Mouse (Mus musculus) CH12.LX (cell line): Measurements from ENCODE around the gene Zw10. TPM values are rescaled to one million over a fixed set of nuclear protein-coding genes. Genes with fewer than 3 reads are reported as not detected.

Experiments
- DNase-seq: peaks from one replicate; pipeline ENCODE4 v3.0.0-alpha.2; 2013; ENCODE audit errors: extremely low read depth
- H3K27ac ChIP-seq: 2 replicates; pipeline ENCODE4 v1.5.1; 2012; ENCODE audit warnings: low read depth, mild to moderate bottlenecking, control low read depth, moderate library complexity; ENCODE audit not compliant: insufficient read depth
- H3K27me3 ChIP-seq: replicated peaks from 2 replicates; pipeline ENCODE3; 2012; ENCODE audit warnings: inconsistent platforms
- H3K36me3 ChIP-seq, 2 experiments: replicated peaks in 1 of 2; 2 replicates each; pipeline versions ENCODE3 to v1.6.1; 2012; ENCODE audit warnings: inconsistent platforms in 1 of 2, low read length in 1 of 2, mild to moderate bottlenecking in 1 of 2, mixed read lengths in 1 of 2, moderate library complexity in 1 of 2; ENCODE audit not compliant: control insufficient read depth in 1 of 2, insufficient read depth in 1 of 2
- H3K4me1 ChIP-seq, 2 experiments: 2 replicates each; pipeline ENCODE4 v1.6.1; 2012; ENCODE audit warnings: inconsistent platforms in 1 of 2, moderate library complexity in 1 of 2; ENCODE audit not compliant: insufficient read depth in 2 of 2, control insufficient read depth in 1 of 2
- H3K4me2 ChIP-seq: 2 replicates; pipeline ENCODE4 v1.6.1; 2012; ENCODE audit warnings: low read depth, mild to moderate bottlenecking, control low read depth; ENCODE audit not compliant: poor library complexity, insufficient read depth, severe bottlenecking
- H3K4me3 ChIP-seq, 3 experiments: fragments of 150-350 bp in 1 of 3; sonication (generic) in 1 of 3; replicated peaks in 1 of 3; 2 replicates each; pipeline versions ENCODE3 to v1.5.1; 2011 to 2012; ENCODE audit warnings: low read depth in 2 of 3, low read length in 2 of 3, mild to moderate bottlenecking in 2 of 3, moderate library complexity in 2 of 3, control low read depth in 1 of 3, improper control_type of control experiment in 1 of 3, inconsistent platforms in 1 of 3, mixed read lengths in 1 of 3; ENCODE audit not compliant: poor library complexity in 1 of 3
- H3K79me2 ChIP-seq: replicated peaks from 2 replicates; pipeline ENCODE4 v1.6.1; 2012; ENCODE audit warnings: mild to moderate bottlenecking, moderate library complexity; ENCODE audit not compliant: control insufficient read depth, poor library complexity, insufficient read depth, severe bottlenecking; ENCODE audit errors: extremely low read depth
- H3K9ac ChIP-seq: 2 replicates; pipeline ENCODE4 v1.6.1; 2012; ENCODE audit warnings: low read depth, mild to moderate bottlenecking, control low read depth, moderate library complexity; ENCODE audit not compliant: insufficient read depth
- H3K9me3 ChIP-seq: replicated peaks from 2 replicates; pipeline ENCODE3; 2012; ENCODE audit warnings: low read length, inconsistent platforms, mixed read lengths
- BHLHE40 ChIP-seq: IDR thresholded peaks from 2 replicates; pipeline ENCODE4 v1.6.1; 2011; ENCODE audit warnings: mild to moderate bottlenecking, low read depth, low read length, improper control_type of control experiment
- CHD1 ChIP-seq: IDR thresholded peaks from 2 replicates; pipeline ENCODE4 v1.6.1; 2012; ENCODE audit warnings: low read depth, low read length, improper control_type of control experiment, inconsistent platforms
- CHD2 ChIP-seq: IDR thresholded peaks from 2 replicates; pipeline ENCODE4 v1.6.1; 2011; ENCODE audit warnings: low read length, improper control_type of control experiment
- E2F4 ChIP-seq: IDR thresholded peaks from 2 replicates; pipeline ENCODE4 v1.6.1; 2011; ENCODE audit warnings: low read depth, low read length, improper control_type of control experiment; ENCODE audit not compliant: insufficient replicate concordance
- ELF1 ChIP-seq: IDR thresholded peaks from 2 replicates; pipeline ENCODE4 v1.6.1; 2014; ENCODE audit warnings: low read depth, mild to moderate bottlenecking, inconsistent platforms, low read length, improper control_type of control experiment
- GABPA ChIP-seq: IDR thresholded peaks from 2 replicates; pipeline ENCODE4 v1.6.1; 2012; ENCODE audit warnings: low read depth, low read length, improper control_type of control experiment, inconsistent platforms; ENCODE audit not compliant: insufficient replicate concordance
- JUN ChIP-seq: IDR thresholded peaks from 2 replicates; pipeline ENCODE4 v1.6.1; 2011; ENCODE audit warnings: low read depth, mild to moderate bottlenecking, low read length, improper control_type of control experiment, moderate library complexity; ENCODE audit not compliant: insufficient read depth
- MAZ ChIP-seq: IDR thresholded peaks from 2 replicates; pipeline ENCODE4 v1.6.1; 2012; ENCODE audit warnings: low read depth, mild to moderate bottlenecking, inconsistent platforms, low read length, improper control_type of control experiment, moderate library complexity
- MEF2A ChIP-seq: IDR thresholded peaks from 2 replicates; pipeline ENCODE4 v1.6.1; 2014; ENCODE audit warnings: low read depth, mild to moderate bottlenecking, inconsistent platforms, low read length, improper control_type of control experiment, borderline replicate concordance
- MXI1 ChIP-seq: IDR thresholded peaks from 2 replicates; pipeline ENCODE4 v1.6.1; 2011; ENCODE audit warnings: mild to moderate bottlenecking, low read depth, low read length, improper control_type of control experiment
- MYC ChIP-seq: IDR thresholded peaks from 2 replicates; pipeline ENCODE4 v1.6.1; 2011; ENCODE audit warnings: low read depth, mild to moderate bottlenecking, improper control_type of control experiment, low read length
- NELFE ChIP-seq: IDR thresholded peaks from 2 replicates; pipeline ENCODE4 v1.6.1; 2011; ENCODE audit warnings: low read depth, low read length, improper control_type of control experiment
- NRF1 ChIP-seq: IDR thresholded peaks from 2 replicates; pipeline ENCODE4 v1.6.1; 2014; ENCODE audit warnings: low read depth, mild to moderate bottlenecking, inconsistent platforms, low read length, improper control_type of control experiment, moderate library complexity
- RAD21 ChIP-seq: IDR thresholded peaks from 2 replicates; pipeline ENCODE4 v1.6.1; 2011; ENCODE audit warnings: low read depth, mild to moderate bottlenecking, low read length, improper control_type of control experiment, moderate library complexity
- SMC3 ChIP-seq: IDR thresholded peaks from 2 replicates; pipeline ENCODE4 v1.6.1; 2011; ENCODE audit warnings: low read depth, low read length, improper control_type of control experiment
- TBP ChIP-seq: conservative IDR thresholded peaks from 2 replicates; pipeline ENCODE4 v1.6.1; 2011; ENCODE audit warnings: low read depth, low read length, improper control_type of control experiment
- TCF12 ChIP-seq: IDR thresholded peaks from 2 replicates; pipeline ENCODE4 v1.6.1; 2014; ENCODE audit warnings: low read depth, mild to moderate bottlenecking, inconsistent platforms, low read length, improper control_type of control experiment
- ZC3H11A ChIP-seq: IDR thresholded peaks from 2 replicates; pipeline ENCODE4 v1.6.1; 2012; ENCODE audit warnings: low read depth, mild to moderate bottlenecking, inconsistent platforms, low read length, improper control_type of control experiment
- ZKSCAN1 ChIP-seq: IDR thresholded peaks from 2 replicates; pipeline ENCODE4 v1.6.1; 2012; ENCODE audit warnings: low read depth, inconsistent platforms, low read length, improper control_type of control experiment, borderline replicate concordance
- ZMIZ1 ChIP-seq: IDR thresholded peaks from 2 replicates; pipeline ENCODE4 v1.6.1; 2012; ENCODE audit warnings: low read depth, mild to moderate bottlenecking, inconsistent platforms, low read length, improper control_type of control experiment
- ZNF384 ChIP-seq: IDR thresholded peaks from 2 replicates; pipeline ENCODE4 v1.6.1; 2012; ENCODE audit warnings: low read depth, low read length, improper control_type of control experiment, inconsistent platforms
- dilution Hi-C: fragments of 300-500 bp; cut with MboI; formaldehyde crosslinking; loops from 2 replicates; pipeline ENCODE4 v1.14.3; 2020; ENCODE audit warnings: low sequenced_read_pairs; ENCODE audit not compliant: extremely low pct_unique_long_range_greater_than_20kb, extremely low pct_ligation_motif_present
- in situ Hi-C: fragments of 300-500 bp; cut with MboI; formaldehyde crosslinking; loops from 3 replicates; pipeline ENCODE4 v1.14.3; 2019; ENCODE audit warnings: low sequenced_read_pairs, low pct_ligation_motif_present, low pct_unique_long_range_greater_than_20kb, mixed read lengths
- polyA plus RNA-seq: library from polyadenylated mRNA; unstranded; fragments of >175 nt; gene quantifications from 2 replicates; pipeline ENCODE4 v1.2.1, GENCODE M21; 2012; ENCODE audit warnings: low read depth; ENCODE audit not compliant: insufficient read length
- total RNA-seq, 2 experiments: library from RNA; depleted of rRNA; stranded (reverse); fragments of 300-350 nt in 1 of 2; fragments of >200 nt in 1 of 2; gene quantifications; 2 replicates each; pipeline ENCODE4 v1.2.3; 2012 to 2014

The Zw10 gene
- total and polyA plus RNA-seq, 3 experiments: 18.3 to 26.2 (median 19.8) TPM

DNA sequence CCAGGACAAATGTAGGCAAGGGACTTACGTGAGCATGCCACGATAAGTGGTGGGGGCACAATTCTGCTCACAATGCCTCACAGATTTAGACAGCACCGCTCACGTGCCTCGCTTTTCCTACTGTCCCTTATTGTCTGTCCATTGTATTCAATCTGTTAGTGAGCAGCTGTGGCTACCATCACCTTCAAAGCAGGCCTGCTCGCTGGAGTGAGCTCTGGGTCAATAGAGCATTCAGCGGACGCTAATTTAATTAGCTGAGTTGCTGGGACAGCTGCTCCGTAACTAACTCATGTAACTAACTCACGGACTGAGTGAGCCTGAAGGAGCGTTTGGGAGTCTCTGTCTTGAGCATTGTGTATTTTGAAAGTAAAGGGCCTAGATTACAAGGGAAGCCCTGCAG is 31.9 kb downstream of the Zw10 start:
- H3K79me2 ChIP-seq: no peaks in the 10 kb centered on the region
- no peak overlapping the region for H3K9ac ChIP-seq
- H3K4me2 ChIP-seq: no peak overlapping the region
- in situ Hi-C loops: no loop called here
- H3K4me3 ChIP-seq: no peak overlapping the region
- H3K4me1 ChIP-seq: no peaks in the 10 kb centered on the region
- H3K27me3 ChIP-seq: no peaks in the 10 kb centered on the region
- no peaks in the 10 kb centered on the region for H3K9me3 ChIP-seq
- no peak overlapping the region for H3K27ac ChIP-seq
- TF ChIP-seq GABPA (no peak), MEF2A (no peak), SMC3 (no peak), CHD1 (no peak), MXI1 (no peak), ZC3H11A (no peak), TCF12 (no peak), NELFE (no peak), MYC (no peak), TBP (no peak), CHD2 (no peak), ZMIZ1 (no peak), RAD21 (no peak), NRF1 (no peak), JUN (no peak)
- TF ChIP-seq, all 38 proteins: peak for 0
- peaks cover 3 to 9% of the 10 kb centered on the region in 2 experiments for H3K36me3 ChIP-seq
- no peak for DNase-seq
- dilution Hi-C loops: no loop called here

DNA sequence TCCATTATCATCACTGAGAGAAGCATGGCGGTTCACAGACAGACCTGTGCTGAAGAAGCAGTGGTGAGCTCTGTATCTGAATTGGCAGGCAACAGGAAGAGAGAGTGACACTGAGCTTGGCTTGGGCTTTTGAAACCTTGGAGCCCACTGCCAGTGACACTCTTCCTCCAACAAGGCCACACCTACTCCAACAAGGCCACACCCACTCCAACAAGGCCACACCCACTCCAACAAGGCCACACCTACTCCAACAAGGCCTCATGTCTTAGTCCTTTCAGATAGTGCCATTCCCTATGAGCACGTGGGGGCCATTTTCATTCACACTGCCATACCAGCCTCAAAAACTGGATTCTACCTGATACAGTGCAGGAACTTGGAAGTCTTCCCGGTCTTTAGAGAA is 43.5 kb downstream of the Zw10 start:
- peaks cover 7% of the 10 kb centered on the region for H3K9me3 ChIP-seq
- no peaks in the 10 kb centered on the region for H3K4me1 ChIP-seq
- no peaks in the 10 kb centered on the region for H3K36me3 ChIP-seq
- no peaks in the 10 kb centered on the region for H3K79me2 ChIP-seq
- no peak overlapping the region for H3K27ac ChIP-seq
- no peak overlapping the region for H3K9ac ChIP-seq
- H3K27me3 ChIP-seq: peaks cover 7% of the 10 kb centered on the region
- TF ChIP-seq ZKSCAN1 (no peak), MAZ (no peak), SMC3 (no peak), MYC (no peak), JUN (no peak), ZNF384 (no peak), BHLHE40 (no peak), GABPA (no peak), E2F4 (no peak), ELF1 (no peak), NRF1 (no peak), MXI1 (no peak)
- in situ Hi-C loops: no loop called here
- DNase-seq: no peak
- no peak overlapping the region for H3K4me3 ChIP-seq
- no peak overlapping the region for H3K4me2 ChIP-seq
- dilution Hi-C loops: no loop called here
